Mouse (Mus musculus) stomach, adult 2 months (tissue): Measurements from ENCODE around the gene Hist1h3a. TPM values are rescaled to one million over a fixed set of nuclear protein-coding genes. Genes with fewer than 3 reads are reported as not detected.

Experiments used
- polyA plus RNA-seq: library from polyadenylated mRNA; depleted of rRNA; stranded (reverse); fragments of >200 nt; gene quantifications from 2 replicates; pipeline ENCODE4 v1.2.3, GENCODE M21; 2012; rRNA removed

Hist1h3a gene
- polyA plus RNA-seq: 10.0 and 13.1 TPM in 2 replicates

DNA sequence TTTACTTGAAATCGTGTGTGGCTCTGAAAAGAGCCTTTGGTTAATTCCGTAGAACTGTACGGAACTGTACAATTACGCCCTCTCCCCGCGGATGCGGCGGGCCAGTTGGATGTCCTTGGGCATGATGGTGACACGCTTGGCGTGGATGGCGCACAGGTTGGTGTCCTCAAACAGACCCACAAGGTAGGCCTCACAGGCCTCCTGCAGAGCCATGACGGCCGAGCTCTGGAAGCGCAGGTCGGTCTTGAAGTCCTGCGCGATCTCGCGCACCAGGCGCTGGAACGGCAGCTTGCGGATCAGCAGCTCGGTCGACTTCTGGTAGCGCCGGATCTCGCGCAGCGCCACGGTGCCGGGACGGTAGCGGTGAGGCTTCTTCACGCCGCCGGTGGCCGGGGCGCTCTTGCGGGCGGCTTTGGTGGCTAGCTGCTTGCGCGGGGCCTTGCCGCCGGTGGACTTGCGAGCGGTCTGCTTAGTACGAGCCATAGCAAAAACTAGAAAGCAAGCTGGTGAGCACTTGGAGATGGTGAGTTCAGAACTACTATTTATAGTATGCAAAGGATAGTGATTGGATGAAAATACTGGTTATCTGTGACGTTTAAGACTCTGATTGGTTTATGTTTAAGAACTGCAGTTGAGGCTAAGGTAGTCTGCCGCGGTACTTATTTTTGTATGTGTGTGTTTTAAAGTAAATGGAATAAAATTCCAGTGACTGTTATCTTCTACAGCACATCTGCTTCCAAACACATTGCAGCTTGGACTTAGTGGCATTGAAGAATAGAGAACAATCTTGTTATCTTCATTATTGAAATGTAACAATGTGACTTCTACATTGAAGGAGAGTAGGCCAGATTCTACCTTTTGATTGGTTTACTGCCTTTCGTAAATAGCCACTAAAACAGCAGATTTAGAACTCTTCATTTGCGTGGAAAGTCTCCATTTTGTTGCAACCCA lies at the start of gene Hist1h3a:
Gene Hist1h3a (minus strand): TSS at position 516 of the 951 bp plus-strand sequence.

GRCm38 (mm10) chr13:23806422-23807052 lies 44.4 kb upstream of the Hist1h3a start, which contains the start of gene Slc17a2:
TSS of gene Slc17a2 (plus strand) at chr13:23806993.

DNA sequence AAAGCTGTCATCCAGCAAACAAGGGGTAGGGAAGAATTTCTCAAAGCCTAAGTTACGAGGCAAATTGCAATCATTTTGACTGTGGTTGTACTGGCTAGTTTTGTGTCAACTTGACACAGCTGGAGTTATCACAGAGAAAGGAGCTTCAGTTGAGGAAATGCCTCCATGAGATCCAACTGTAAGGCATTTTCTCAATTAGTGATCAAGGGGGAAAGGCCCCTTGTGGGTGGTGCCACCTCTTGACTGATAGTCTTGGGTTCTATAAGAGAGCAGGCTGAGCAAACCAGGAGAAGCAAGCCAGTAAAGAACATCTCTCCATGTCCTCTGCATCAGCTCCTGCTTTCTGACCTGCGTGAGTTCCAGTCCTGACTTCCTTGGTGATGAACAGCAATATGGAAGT lies 7.4 kb upstream of the Hist1h3a start, which contains the start of gene Trim38:
Gene Trim38 (plus strand): TSS at position 301 of the 400 bp plus-strand sequence.

GRCm38 (mm10) chr13:23763586-23764323 lies 1.6 kb upstream of the Hist1h3a start, which contains the start of gene Hist1h1a:
TSS of gene Hist1h1a (plus strand) at chr13:23763666.

GRCm38 (mm10) chr13:23760972-23761864 lies 968 bp downstream of the Hist1h3a start, which contains the start of gene Hist1h4a:
TSS of gene Hist1h4a (minus strand) at chr13:23761230.

GRCm38 (mm10) chr13:23756790-23757189 lies 5.4 kb downstream of the Hist1h3a start, which contains the start of gene Hist1h4b:
TSS of gene Hist1h4b (plus strand) at chr13:23757013.

DNA sequence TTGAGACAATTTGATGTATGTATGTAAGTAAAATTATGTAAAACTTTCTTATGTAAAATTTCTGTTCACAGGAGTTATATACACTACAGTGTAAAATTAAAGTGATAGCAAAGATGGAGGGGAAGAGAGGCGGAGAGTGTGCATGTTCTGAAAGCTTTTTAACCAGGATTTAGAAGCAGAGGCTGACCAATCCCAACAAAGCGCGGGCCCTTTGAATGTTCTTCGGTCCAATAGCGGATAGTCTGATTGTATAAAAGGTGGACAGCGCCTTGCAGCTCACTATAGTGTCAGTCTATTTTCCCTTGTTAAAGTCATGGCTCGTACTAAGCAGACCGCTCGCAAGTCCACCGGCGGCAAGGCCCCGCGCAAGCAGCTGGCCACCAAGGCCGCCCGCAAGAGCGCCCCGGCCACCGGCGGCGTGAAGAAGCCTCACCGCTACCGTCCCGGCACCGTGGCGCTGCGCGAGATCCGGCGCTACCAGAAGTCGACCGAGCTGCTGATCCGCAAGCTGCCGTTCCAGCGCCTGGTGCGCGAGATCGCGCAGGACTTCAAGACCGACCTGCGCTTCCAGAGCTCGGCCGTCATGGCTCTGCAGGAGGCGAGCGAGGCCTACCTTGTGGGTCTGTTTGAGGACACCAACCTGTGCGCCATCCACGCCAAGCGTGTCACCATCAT lies 10.0 kb downstream of the Hist1h3a start, which contains the start of gene Hist1h3b:
Gene Hist1h3b (plus strand): TSS at position 201 of the 675 bp plus-strand sequence.

GRCm38 (mm10) chr13:23750839-23751477 lies 11.2 kb downstream of the Hist1h3a start, which contains the start of gene Hist1h2ab:
TSS of gene Hist1h2ab (plus strand) at chr13:23751126.

DNA sequence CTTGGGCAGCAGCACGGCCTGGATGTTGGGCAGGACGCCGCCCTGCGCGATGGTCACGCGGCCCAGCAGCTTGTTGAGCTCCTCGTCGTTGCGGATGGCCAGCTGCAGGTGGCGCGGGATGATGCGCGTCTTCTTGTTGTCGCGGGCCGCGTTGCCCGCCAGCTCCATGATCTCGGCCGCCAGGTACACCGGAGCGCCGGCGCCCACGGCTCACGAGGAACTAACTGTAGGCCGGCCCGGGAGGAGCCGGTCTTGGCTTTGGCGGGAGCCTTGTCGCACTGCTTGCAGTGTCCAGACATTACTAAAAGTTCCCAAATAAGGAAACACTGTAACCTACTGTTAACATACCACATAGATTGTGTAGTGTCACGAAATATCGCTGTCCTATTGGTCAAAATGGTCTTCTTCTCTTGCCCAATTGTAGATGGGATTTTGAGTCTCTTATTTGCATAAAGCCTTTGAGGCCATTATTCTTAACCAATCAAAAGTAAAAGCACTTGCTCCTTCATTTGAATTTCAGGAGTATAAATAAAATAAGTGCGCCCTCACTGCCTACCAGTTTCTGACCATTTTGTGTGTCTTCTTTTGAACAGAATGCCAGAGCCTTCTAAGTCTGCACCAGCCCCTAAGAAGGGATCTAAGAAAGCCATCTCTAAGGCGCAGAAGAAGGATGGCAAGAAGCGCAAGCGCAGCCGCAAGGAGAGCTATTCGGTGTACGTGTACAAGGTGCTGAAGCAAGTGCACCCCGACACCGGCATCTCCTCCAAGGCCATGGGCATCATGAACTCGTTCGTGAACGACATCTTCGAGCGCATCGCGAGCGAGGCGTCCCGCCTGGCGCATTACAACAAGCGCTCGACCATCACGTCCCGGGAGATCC lies 15.7 kb downstream of the Hist1h3a start, which contains the start of gene Hist1h2bb:
Gene Hist1h2bb (plus strand): TSS at position 534 of the 880 bp plus-strand sequence.

DNA sequence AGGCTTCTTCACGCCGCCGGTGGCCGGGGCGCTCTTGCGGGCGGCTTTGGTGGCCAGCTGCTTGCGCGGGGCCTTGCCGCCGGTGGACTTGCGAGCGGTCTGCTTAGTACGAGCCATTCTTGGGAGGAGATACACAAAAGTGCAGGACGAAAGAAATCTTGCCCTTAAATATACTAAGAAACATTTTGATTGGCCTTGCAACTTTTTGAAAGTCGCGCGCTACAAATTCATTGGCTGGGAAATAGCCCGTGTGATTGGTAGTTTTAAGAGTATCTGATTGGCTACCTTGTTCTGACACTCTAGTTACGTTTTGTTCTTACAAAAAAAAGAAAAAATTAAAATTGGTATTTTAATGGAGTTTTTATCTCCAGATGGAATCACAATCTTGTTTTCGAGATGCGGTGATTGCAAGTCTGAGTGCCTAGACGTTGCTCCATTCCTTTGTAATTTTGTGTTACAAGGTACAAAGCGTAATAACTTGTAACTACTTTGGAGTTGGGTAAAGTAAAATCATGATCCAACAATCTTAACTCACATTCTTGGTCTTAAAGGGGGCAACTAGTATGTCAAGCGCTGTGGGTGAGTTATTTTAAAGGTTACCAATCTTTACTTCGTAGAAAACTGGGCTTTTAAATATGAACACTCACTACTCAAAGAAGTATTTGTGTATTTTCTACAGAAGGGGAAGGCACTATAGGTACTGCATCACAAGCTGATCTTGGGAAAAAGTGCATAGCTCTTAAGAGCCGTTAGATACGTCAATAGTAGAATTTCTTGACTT lies 16.6 kb downstream of the Hist1h3a start, which contains the start of gene Hist1h3c:
Gene Hist1h3c (minus strand): TSS at position 222 of the 781 bp plus-strand sequence.

DNA sequence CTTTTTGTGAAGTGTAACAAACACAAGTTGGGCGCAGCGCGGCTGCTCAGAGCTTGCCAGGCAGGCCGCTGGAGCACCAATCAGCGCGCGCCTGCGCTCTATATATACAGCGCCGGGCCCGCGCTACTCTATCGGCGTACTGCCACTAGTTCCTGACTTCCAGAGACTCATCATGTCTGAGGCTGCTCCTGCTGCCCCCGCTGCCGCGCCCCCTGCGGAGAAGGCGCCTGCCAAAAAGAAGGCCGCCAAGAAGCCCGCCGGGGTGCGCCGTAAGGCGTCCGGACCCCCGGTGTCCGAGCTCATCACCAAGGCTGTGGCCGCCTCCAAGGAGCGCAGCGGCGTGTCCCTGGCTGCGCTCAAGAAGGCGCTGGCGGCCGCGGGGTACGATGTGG lies 23.5 kb downstream of the Hist1h3a start, which contains the start of gene Hist1h1c:
Gene Hist1h1c (plus strand): TSS at position 132 of the 392 bp plus-strand sequence.

Other genes starting within 250 kb of the Hist1h3a start
- gene Hist1h4h, start 231.3 kb downstream of the Hist1h3a start, polyA plus RNA-seq: 10.2 and 16.4 TPM in 2 replicates
- 126 and 148 TPM in 2 replicates for gene Hist1h2af, start 228.5 kb downstream of the Hist1h3a start, polyA plus RNA-seq
- gene Hist1h3g, start 227.0 kb downstream of the Hist1h3a start, polyA plus RNA-seq: 15.8 and 18.3 TPM in 2 replicates
- 0.87 and 1.9 TPM in 2 replicates for gene Hist1h2bh, start 219.0 kb downstream of the Hist1h3a start, polyA plus RNA-seq
- gene Hist1h3f, start 218.3 kb downstream of the Hist1h3a start, polyA plus RNA-seq: 4.2 and 5.6 TPM in 2 replicates
- 2.2 and 2.4 TPM in 2 replicates for gene Hist1h4f, start 210.7 kb downstream of the Hist1h3a start, polyA plus RNA-seq
- 0.04 and 0.10 TPM in 2 replicates for gene Hist1h1d, start 209.1 kb downstream of the Hist1h3a start, polyA plus RNA-seq
- 13.8 and 14.4 TPM in 2 replicates for gene Hist1h3e, start 200.0 kb downstream of the Hist1h3a start, polyA plus RNA-seq
- gene Hist1h2ae, start 191.2 kb downstream of the Hist1h3a start, polyA plus RNA-seq: 3.3 and 7.8 TPM in 2 replicates
- 15.0 and 22.9 TPM in 2 replicates for gene Hist1h2bg, start 191.0 kb downstream of the Hist1h3a start, polyA plus RNA-seq
- 5.2 and 7.1 TPM in 2 replicates for gene Hist1h2bf, start 188.2 kb downstream of the Hist1h3a start, polyA plus RNA-seq
- gene Hist1h2ad, start 188.0 kb downstream of the Hist1h3a start, polyA plus RNA-seq: 2.5 and 3.6 TPM in 2 replicates
- 5.2 and 6.2 TPM in 2 replicates for gene Hist1h3d, start 186.6 kb downstream of the Hist1h3a start, polyA plus RNA-seq
- gene Hist1h4d, start 180.8 kb downstream of the Hist1h3a start, polyA plus RNA-seq: 3.2 and 3.6 TPM in 2 replicates
- 1.1 TPM in 2 replicates for gene Hist1h2be, start 141.3 kb downstream of the Hist1h3a start, polyA plus RNA-seq
- gene Hist1h1e, start 139.8 kb downstream of the Hist1h3a start, polyA plus RNA-seq: 0.74 and 1.3 TPM in 2 replicates
- 0.47 and 0.76 TPM in 2 replicates for gene Hist1h2ac, start 78.4 kb downstream of the Hist1h3a start, polyA plus RNA-seq
- gene Hist1h2bc, start 78.2 kb downstream of the Hist1h3a start, polyA plus RNA-seq: 117 and 165 TPM in 2 replicates
- gene Hist1h1t, start 66.6 kb downstream of the Hist1h3a start, polyA plus RNA-seq: not detected in 2 replicates
- gene Hist1h4c, start 63.9 kb downstream of the Hist1h3a start, polyA plus RNA-seq: 2.2 and 4.1 TPM in 2 replicates
- 3.3 and 4.5 TPM in 2 replicates for gene Hfe, start 51.5 kb downstream of the Hist1h3a start, polyA plus RNA-seq
- gene Hist1h1c, start 23.6 kb downstream of the Hist1h3a start, polyA plus RNA-seq: 24.5 and 35.7 TPM in 2 replicates
- gene Hist1h3c, start 16.8 kb downstream of the Hist1h3a start, polyA plus RNA-seq: 7.1 and 11.9 TPM in 2 replicates
- gene Hist1h2bb, start 15.7 kb downstream of the Hist1h3a start, polyA plus RNA-seq: 3.8 and 4.6 TPM in 2 replicates
- 5.1 and 8.7 TPM in 2 replicates for gene Hist1h2ab, start 11.3 kb downstream of the Hist1h3a start, polyA plus RNA-seq
- 10.6 and 14.9 TPM in 2 replicates for gene Hist1h3b, start 10.1 kb downstream of the Hist1h3a start, polyA plus RNA-seq
- gene Hist1h4b, start 5.4 kb downstream of the Hist1h3a start, polyA plus RNA-seq: 5.1 TPM in 1 of 2 replicates, not detected in the other
- 1.1 and 3.0 TPM in 2 replicates for gene Hist1h4a, start 1.2 kb downstream of the Hist1h3a start, polyA plus RNA-seq
- gene Hist1h1a, start 1.3 kb upstream of the Hist1h3a start, polyA plus RNA-seq: 0.09 and 0.20 TPM in 2 replicates
- not detected in 2 replicates for gene Trim38, start 7.5 kb upstream of the Hist1h3a start, polyA plus RNA-seq
- not detected in 2 replicates for gene Slc17a2, start 44.6 kb upstream of the Hist1h3a start, polyA plus RNA-seq
- gene Slc17a3, start 77.0 kb upstream of the Hist1h3a start, polyA plus RNA-seq: not detected in 2 replicates
- gene Slc17a1, start 105.4 kb upstream of the Hist1h3a start, polyA plus RNA-seq: 0.04 TPM in 1 of 2 replicates, not detected in the other
- 0.05 and 0.06 TPM in 2 replicates for gene Slc17a4, start 152.6 kb upstream of the Hist1h3a start, polyA plus RNA-seq
- not detected in 2 replicates for gene Hist1h2ba, start 171.8 kb upstream of the Hist1h3a start, polyA plus RNA-seq
- not detected in 2 replicates for gene Hist1h2aa, start 172.1 kb upstream of the Hist1h3a start, polyA plus RNA-seq
- 0.76 and 1.1 TPM in 2 replicates for gene Scgn, start 228.8 kb upstream of the Hist1h3a start, polyA plus RNA-seq